Mouse (Mus musculus) 3134 (cell line): Measurements from ENCODE around the gene Mrpl16.

ENCODE experiments used
- DNase-seq: peaks from one replicate; pipeline ENCODE4 v3.0.0-alpha.2; 2011; ENCODE audit warnings: low spot score; ENCODE audit not compliant: insufficient read length; ENCODE audit errors: extremely low read depth

The Mrpl16 gene

DNA sequence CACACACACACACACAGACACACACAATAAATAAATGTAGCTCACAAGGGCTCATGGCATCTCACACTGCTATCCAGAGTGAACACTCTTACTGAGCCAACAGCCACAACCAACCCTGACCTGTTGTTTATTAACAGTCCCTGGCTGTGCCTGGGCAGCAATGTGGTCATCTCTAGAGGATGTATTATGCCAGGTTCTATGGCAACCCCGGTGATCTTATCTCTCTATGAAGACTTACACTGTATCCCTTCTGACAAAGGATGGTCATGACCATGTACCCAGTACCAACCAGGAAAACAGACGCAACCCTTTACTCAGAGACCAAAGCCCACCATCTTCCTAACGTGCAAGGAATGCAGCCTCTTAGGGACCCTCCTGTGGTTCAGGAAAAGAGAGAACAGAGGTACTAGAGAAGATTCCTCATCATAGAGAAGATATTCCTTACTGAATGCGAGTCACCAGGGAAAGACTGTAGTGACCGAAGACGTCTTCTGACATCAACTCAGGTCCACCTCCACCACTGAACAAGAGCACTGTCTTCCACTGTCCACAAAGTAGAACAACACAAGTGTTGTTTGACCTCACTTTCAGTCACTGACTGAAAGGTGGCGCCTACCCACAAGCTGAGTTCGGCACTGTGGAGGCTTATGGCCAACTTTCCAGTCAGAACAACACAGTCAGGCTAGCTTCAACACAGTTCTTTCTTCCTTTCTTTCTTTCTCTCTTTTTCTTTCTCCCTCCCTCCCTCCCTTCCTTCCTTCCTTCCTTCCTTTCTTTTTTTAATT, 30.5 kb downstream of the Mrpl16 start:
- DNase-seq, result no peak

DNA sequence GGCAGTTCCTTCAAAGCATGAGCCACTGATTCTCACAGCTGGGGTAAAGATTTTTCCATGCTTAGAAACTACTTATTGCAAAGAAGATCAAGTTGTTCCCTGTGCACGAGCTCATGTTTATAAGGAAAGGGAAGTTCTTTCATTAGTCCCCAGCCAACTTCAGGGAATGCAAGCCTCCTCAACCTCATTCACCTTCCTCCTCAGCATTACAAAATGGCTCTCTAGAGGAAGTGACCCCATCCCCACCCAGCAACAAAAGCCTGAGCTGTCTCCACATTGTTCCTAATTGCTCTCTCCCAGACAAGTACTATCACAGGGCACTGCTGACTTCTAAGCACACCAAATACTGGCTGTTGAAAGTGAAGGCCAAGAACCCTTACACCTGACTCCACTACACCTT, 34.2 kb downstream of the Mrpl16 start:
- no peak for DNase-seq

DNA sequence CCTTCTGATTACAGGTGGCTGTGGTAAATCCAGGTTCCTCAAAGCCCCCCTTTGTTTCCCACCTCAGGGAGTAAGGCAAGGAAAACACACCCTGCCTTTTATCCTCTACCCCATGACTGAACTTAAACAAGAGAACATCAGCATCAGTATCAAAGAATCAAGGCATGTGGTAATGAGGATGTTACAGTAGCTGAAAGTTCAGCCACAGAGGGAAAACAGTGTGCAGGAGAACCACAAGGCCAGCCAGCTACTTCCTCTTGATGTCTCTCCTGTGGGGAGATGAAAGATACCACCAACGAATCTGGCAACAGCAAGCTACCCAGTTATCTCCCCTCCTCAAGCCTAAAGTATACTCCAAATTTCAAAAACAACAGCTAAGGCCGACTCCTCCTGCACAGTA, 37.1 kb downstream of the Mrpl16 start:
- no peak for DNase-seq

DNA sequence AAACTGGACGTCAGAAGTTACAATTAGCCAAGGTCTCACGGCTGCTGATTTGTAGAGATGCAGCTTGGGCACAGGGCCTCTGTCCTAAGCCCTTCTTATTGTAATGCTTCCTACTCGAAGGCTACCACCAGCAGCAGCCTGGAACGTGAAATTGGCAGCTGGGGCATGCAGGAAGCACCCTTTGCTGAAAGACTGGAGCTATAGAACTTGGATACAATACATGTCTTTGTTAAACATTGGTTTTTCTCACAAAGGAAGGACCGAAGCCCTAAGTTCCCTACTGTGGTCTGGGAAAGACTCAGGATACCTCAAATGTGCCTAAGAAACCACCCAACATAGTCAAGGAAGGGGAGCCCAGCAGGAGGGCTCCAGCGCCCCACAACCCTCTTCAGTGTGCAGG, 37.6 kb downstream of the Mrpl16 start:
- DNase-seq, result no peak

DNA sequence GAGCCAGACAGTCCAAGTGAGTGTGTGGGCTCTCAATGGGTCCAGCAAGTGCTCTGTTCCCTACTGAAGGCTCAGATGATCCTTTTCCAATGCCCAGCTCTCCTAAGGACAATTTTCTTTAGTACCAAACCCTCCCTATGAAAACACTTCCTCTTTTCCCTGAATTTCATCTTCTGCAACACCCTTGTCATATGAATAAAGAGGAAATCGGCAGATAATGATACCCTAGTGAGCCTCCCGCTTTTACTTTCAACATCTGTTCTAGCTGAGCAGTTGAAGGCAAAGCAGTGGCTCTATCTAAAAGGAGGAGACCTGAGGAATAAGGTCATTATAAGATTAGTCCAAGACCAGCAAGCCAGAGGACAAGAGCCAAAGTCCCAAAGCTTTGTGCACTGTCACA, 38.3 kb downstream of the Mrpl16 start:
- DNase-seq, result no peak

DNA sequence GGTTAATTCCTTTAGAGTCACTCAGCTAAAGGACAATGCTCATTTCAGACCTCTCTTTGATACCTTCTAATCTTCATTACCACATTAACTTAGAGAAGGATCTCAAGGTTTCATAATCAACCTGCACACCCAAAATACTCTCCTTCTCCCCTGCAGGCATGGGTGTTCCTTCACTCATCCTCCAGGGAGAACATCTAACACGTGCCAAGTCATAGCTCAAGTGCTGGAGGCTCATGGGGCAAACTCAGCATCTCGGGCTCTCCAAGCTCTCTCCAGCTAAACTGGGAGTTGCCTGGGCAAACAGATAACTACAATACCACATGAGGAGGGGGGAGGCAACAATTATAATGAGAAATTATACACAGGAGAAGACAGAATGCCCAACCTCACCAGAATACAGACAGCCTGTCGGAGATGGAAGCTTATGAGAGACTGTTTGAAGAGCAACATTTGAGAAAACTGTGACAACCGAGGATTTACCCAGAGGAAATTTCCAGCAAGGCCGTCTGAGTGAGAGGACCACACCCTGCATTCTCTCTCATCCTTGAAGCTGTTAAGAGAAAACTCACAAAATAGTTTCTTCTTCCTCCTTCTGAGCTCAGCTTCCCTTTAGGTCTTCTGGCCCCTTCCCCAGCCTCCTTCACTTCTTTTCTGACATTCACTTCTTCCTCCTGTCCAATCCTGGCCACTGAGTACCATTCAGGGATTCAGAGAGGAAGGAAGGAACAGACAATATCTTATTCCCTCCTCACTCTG, 40.0 kb downstream of the Mrpl16 start:
- no peak for DNase-seq

DNA sequence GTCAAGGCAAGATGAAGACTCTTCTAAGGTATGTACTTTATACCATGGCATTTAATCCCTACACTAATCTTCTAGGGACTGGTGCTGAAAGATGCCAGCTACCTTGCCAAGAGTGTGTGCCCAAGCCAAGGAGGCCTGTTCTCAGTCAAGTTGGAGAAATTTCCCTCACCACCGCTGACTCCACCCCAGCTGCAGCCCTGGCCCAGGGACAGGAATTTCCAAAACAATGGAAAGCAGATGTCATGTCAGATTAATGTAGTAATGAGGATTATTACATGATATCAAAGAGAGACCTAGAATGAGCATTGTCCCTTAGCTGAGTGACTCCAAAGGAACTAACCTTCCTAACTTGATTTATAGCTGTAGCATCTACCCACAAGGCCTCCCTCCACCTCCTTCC, 40.7 kb downstream of the Mrpl16 start:
- DNase-seq, result no peak

DNA sequence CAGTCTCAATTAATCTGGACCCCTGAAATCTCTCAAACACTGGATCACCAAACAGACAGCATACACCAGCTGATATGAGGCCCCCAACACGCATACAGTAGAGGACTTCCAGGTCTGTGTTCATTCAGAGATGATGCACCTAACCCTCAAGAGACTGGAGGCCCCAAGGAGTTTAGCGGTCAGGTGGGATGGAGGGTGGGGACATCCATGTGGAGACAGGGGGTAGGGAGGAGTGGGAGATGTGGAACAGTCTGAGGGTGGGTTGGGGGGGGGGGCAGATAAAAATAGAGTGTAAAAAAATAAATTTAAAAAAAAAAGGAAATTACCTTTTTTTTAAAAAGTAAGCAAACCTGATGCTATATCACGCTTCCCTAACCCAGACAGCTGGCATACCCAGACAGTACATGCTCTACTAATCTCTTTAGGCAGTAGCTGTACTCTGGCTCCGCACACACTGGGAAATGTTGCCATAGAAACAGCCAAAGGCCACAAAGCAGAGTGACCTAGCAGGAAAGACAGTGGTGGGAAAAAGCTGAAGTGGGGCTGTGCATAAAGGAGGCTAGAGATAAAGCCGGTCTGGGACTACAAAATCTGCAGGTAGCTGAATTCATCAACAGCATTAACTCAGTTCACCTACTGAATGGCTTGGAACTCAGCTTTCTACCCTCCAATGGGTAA, 41.6 kb downstream of the Mrpl16 start:
- DNase-seq, result no peak

DNA sequence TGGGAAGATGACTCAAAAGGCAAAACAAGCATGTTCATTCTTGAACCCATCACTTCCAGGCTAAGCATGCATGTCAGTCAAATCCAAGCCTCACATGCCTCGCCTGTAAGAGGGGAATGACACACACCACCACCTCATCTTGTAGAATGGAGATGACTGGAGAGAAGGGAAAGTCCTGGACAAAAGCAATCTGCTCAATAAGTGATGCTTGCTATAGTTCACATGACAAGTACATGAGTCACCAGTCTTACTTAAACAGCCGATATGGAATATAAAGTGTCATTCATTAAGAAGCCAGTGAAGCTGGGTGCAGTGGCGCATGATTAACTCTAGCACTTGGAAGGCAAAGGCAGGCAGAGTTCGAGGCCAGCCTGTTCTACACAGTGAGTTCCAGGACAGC, 42.9 kb downstream of the Mrpl16 start:
- DNase-seq, result peak; percentile 21

DNA sequence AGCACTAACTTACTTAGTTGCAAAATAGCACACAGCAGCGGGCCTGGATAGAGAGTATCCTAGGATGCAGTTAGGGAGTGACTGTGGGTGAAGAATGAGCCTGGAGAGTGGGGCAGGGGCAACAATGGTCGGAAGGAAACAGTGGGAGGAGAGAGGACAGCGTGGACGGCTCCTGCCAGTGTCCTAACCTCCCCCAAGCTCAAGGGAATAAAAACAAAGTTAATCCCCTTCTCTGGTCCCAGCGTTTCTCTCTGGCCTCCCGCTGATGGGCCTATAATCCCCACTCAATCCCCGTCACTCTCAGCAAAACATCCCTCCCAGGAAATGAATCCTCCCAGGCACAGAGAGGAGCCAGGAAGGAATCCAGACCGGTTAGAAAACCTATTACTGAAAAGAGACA, 43.5 kb downstream of the Mrpl16 start:
- DNase-seq, result no peak

DNA sequence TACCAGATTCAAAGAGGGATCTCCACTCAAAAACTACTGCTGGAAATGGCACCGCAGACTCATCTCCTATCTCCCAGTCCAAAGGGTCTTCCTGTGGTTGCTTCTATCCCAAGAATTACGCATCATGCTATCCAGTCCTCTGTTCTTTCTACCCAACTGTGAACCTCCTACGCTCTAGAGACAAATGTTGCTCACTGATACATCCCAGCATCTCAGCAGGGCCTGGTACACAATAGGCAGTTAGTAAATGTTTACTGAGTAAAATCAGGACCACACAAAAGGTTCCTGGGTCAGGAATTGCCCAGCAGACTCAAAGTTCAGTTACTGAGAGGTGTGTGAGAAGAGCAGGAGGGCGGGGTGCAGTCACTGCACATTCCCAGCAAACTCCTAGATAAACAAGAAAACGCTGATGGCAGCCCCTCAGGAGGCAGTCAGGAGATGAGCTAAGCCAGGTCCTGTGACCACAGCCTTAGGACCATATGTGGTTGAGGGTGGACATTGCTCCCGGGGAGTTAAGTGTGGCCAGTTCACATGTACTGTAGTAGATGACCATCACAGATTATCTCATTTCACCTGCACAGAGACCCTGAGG, 44.6 kb downstream of the Mrpl16 start:
- DNase-seq, result no peak

DNA sequence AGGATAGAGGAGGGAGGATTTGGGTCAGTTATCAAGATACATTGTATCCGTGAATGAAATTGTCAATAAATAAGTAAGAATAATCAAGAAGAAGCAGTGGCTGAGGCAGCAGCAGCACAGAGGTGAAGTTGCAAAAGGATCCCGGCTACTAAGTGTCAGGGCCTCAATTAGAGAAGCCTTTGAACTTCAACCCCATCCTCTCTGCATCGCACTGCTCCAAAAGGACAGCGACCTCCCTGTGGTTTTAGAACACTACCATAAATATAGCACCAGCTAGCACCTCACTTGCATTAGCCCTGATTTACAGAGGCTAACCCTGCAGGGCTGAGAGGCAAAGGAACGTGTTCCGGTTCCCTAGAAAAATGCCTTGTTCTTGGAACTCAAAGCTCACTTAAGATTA, 46.5 kb downstream of the Mrpl16 start:
- no peak for DNase-seq

DNA sequence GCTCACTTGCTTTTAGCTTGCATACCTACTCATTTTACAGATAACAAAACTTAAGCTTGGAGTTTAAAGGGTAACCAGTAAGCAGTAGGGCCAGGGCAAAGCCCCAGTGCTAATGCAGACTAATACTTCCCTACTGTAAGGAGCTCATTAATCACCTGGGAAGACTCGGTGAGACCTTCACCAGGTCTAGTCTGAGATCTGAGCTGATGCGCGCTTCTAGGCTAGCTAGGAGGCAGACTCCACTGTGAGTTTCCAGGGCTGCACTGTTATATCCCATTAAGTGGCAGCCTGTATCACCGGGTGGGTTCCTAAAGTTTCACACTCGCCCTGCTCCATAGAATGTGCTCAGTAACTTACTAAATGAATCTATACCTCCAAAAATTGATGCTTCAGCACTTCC, 47.4 kb downstream of the Mrpl16 start:
- no peak for DNase-seq

DNA sequence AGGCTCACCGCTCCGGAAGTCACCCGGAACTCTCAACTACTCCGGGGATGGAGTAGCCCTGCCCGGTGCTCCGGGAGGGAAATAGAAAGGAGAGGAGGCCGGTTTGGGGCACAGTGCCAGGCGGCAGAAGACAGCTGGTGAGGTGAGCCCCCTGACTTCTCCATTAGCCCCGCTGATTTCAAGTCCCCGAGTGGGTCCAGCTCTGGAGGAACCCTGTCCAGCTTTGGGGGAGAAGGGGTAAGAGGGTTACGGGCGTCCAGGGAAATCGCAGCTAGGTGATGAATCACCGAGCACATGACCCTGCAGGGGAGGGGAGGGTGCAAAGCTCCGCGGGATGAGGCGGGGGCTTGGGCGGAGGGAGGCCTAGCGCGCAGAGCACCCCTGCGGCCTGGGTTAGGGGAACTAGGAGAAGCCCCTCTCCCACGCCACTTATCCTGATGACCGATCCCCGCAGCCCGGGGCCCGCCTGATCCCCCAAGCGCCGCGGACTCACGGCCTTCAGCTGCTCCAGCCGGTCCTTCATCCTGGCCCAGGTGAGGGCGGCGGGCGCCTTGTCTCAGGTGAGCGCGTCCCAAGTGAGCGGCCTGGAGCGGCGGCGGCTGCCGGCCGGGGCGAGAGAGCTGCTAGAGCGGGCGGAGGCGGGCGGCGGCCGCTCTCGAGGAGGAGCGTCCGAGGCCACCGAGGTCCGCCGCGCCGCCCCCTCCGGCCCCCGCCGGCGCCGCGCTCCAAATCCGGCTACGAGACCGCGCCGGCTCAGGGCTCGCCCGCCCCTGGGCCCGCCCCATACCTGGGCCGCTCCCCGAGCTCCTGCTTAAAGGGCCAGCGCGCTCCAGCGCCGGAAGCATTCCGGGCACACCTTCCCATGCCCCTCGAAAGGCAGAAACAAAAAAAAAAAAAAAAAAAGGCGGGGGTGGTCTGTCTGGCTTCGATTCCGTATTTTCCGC, 48.3 kb downstream of the Mrpl16 start:
- DNase-seq, result peak; percentile 78

DNA sequence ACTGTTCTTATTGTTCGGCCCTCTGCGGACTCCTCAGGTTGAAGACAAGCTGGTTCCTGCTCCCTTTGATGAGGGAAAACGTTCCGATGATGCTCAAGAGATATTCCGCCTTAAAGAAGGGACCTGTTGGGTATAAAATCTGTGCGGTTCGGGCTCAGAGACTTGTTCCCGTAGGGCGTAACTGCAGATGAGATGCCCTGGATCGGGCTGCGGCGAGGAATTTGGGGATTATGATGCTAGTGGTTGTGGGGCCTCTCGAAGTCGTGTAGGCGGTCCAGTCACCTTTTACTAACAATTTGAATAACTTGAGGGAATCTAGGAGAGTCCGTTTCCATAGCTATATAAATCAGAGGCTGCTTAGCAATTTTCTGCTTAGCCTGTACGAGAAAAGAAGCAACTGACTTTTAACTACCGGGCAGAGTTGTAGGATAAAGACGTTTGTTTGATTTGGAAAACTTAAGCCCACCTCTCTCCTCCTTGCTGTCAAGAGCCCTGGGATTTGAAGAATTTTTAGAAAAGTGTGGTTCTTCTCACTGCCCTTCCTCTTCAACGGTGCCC, 49.0 kb downstream of the Mrpl16 start, which contains the start of gene Stx3:
Gene Stx3 (minus strand): TSS at position 261 of the 558 bp plus-strand sequence.
- DNase-seq, result no peak

DNA sequence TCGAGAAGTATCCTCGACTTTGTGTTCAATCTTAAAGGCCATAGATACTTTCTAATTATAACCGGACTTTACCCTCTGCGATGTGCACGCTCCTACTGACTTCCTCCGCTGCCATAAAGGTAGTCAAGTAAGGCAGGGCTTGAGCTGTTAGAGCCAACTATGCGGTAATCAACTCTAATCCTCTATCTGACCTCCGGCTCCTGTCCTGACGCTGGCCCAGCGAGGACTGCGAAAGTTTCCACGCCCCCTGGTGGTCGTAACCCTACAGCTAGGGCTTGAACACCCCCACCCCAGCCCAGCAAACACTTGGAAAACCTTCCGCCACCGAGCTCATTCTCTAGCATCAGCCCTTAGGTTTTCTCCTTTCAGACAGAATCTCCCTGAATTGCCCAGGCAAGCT, 49.6 kb downstream of the Mrpl16 start:
- DNase-seq, result peak; percentile 31

DNA sequence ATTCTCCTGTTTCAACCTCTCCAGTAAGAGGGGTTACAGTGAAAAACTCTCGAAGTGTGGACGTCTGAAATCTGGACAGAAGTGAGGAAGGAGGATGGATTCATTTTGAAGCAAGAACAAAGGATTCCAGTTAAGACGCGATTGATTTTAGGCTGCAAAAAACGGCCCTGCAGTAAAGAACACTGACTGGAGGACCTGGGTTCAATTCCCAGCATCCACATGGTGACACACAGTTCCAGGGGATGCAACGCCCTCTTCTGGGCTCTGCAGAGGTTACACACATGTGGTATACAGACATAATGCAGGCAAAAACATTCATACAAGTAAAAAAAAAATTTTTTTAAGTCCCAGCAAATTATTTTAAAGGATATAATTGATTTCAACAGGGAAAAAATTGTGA, 50.0 kb downstream of the Mrpl16 start:
- DNase-seq, result no peak

DNA sequence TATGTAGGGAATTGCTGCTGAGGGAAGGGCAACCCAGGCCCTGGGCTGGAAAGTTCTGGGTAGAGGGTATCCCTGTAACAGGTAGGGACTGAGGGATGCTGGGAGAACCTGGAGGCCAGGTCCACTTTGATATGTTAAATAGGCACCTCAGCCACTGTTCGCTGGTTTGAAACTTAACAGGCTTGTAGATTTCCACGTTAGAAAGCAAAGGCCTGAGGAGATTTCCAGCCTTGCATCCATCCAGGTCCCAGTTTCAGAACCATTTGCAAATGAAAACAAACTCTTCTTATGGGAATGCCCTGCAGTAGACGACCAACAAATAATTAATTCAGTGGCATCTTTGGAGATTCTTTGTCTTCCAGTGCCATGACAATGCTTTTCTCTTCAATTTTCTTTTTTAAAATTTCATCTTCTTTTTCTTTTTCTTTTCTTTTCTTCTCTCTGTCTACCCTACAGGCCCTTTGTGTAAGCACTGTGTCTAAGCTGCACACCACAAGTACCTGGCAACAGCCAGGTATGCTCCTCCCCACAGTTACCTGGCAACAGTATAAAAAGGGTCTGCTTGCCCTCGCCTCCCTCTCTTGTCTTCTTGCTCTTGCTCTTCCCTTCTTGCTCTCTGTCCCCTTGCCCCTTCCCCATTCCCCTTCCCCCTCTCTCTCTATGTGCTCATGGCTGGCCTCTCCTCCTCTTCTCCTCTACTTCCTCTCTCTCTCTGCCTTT, 53.3 kb downstream of the Mrpl16 start:
- DNase-seq, result no peak
